Mouse (Mus musculus) yolk sac, embryonic 10.5 days (tissue): ENCODE data around the gene Gm49337.
"Not testable (repeated sequence)": the region's sequence is repeated elsewhere in the genome, so short reads cannot be mapped to it uniquely, and the experiment has no call there.

Experiments used
- DNase-seq: peaks from one replicate; pipeline ENCODE4 v3.0.0-alpha.2; 2017; ENCODE audit warnings: low spot score

The Gm49337 gene

GRCm38 (mm10) chr4:116215895-116216605 lies 42.9 kb downstream of the Gm49337 start:
- DNase-seq, result no peak

GRCm38 (mm10) chr4:116217046-116217445 lies 43.9 kb downstream of the Gm49337 start:
- DNase-seq, result no peak

- not testable (repeated sequence) for DNase-seq
Measured at GRCm38 (mm10) chr4:116217661-116218060, 44.5 kb downstream of the Gm49337 start.

GRCm38 (mm10) chr4:116219056-116219455 lies 45.9 kb downstream of the Gm49337 start:
- no peak for DNase-seq

- no peak for DNase-seq
Measured at GRCm38 (mm10) chr4:116220071-116220650, 47.0 kb downstream of the Gm49337 start.

- DNase-seq, result no peak
Measured at GRCm38 (mm10) chr4:116220780-116221139, 47.6 kb downstream of the Gm49337 start.

- DNase-seq, result peak; percentile 98
Measured at GRCm38 (mm10) chr4:116221140-116221851, 48.1 kb downstream of the Gm49337 start, which contains the start of gene Pik3r3. Gene Pik3r3 (plus strand): TSS chr4:116221618.

- DNase-seq, result peak; percentile 4
Measured at GRCm38 (mm10) chr4:116221996-116222842, 49.0 kb downstream of the Gm49337 start.

GRCm38 (mm10) chr4:116222843-116223119 lies 49.6 kb downstream of the Gm49337 start:
- DNase-seq, result no peak

GRCm38 (mm10) chr4:116243377-116243776 lies 70.2 kb downstream of the Gm49337 start:
- no peak for DNase-seq

GRCm38 (mm10) chr4:116244240-116244639 lies 71.1 kb downstream of the Gm49337 start:
- no peak for DNase-seq

GRCm38 (mm10) chr4:116245926-116246325 lies 72.7 kb downstream of the Gm49337 start:
- not testable (repeated sequence) for DNase-seq

GRCm38 (mm10) chr4:116249986-116250385 lies 76.8 kb downstream of the Gm49337 start:
- DNase-seq, result no peak

- no peak for DNase-seq
Measured at GRCm38 (mm10) chr4:116268220-116268619, 95.0 kb downstream of the Gm49337 start.

GRCm38 (mm10) chr4:116282211-116282610 lies 109.0 kb downstream of the Gm49337 start:
- no peak for DNase-seq

GRCm38 (mm10) chr4:116291561-116291960 lies 118.4 kb downstream of the Gm49337 start:
- no peak for DNase-seq

- no peak for DNase-seq
Measured at GRCm38 (mm10) chr4:116293296-116293695, 120.1 kb downstream of the Gm49337 start.

GRCm38 (mm10) chr4:116300878-116301355 lies 127.7 kb downstream of the Gm49337 start:
- peak; percentile 16 for DNase-seq

- DNase-seq, result no peak
Measured at GRCm38 (mm10) chr4:116304551-116304950, 131.4 kb downstream of the Gm49337 start.

GRCm38 (mm10) chr4:116317575-116317974 lies 144.4 kb downstream of the Gm49337 start:
- DNase-seq, result no peak

GRCm38 (mm10) chr4:116322127-116322526 lies 148.9 kb downstream of the Gm49337 start:
- no peak for DNase-seq

GRCm38 (mm10) chr4:116329256-116329655 lies 156.1 kb downstream of the Gm49337 start:
- DNase-seq, result no peak
